Mouse (Mus musculus): ENCODE data around the gene Ccdc28a.

GRCm38 (mm10) chr10:18189498-18189897 is 45.3 kb downstream of the Ccdc28a start:
- TF ChIP-seq CTCF (conservative IDR thresholded peaks at IDR 0.05; ENCODE audit: low read length): no peak
- no peak for TF ChIP-seq NANOG (IDR thresholded peaks at IDR 0.05; ENCODE audit: borderline replicate concordance, low read length)
- TF ChIP-seq POU5F1 (IDR thresholded peaks at IDR 0.05; ENCODE audit: borderline replicate concordance, low read length): no peak
